Mouse (Mus musculus) T-helper 17 cell (primary cell): ENCODE measurements at regions not wholly inside any gene's neighbourhood (a gene's known extent, or its start where the extent isn't known, plus 50 kb on each side); places are given as distances from the start of the nearest gene placed in this dataset.
"Not testable (repeated sequence)": the region's sequence is repeated elsewhere in the genome, so short reads cannot be mapped to it uniquely, and the experiment has no call there.

Source experiments
- in situ Hi-C, 2 experiments: fragments of 300-600 bp; cut with MboI, MseI; formaldehyde crosslinking; loops; 1 replicate in 1 of 2; 2 replicates in 1 of 2; pipeline ENCODE4 v1.15.1; 2025; ENCODE audit warnings: high pct_unique_total_duplicates in 2 of 2

GRCm38 (mm10) chr4:10670846-10671428, 203.4 kb upstream of the 2610301B20Rik start:
- in situ Hi-C loops: loop anchor here in 1 of 2 experiments (25.0 kb wide), 1 partner anchor 1259 kb away; no protein-coding TSS in a partner anchor

- in situ Hi-C loops: no loop called here
Observed at GRCm38 (mm10) chr4:10691086-10691485, 183.2 kb upstream of the 2610301B20Rik start.

GRCm38 (mm10) chr4:10692860-10693259, 181.4 kb upstream of the 2610301B20Rik start:
- in situ Hi-C loops: no loop called here

- in situ Hi-C loops: no loop called here
Observed at GRCm38 (mm10) chr4:10693446-10694105, 180.7 kb upstream of the 2610301B20Rik start.

GRCm38 (mm10) chr4:10694106-10694748, 180.1 kb upstream of the 2610301B20Rik start:
- in situ Hi-C loops: not testable (repeated sequence)

GRCm38 (mm10) chr4:10697225-10697836, 177.0 kb upstream of the 2610301B20Rik start:
- in situ Hi-C loops: no loop called here

GRCm38 (mm10) chr4:10698637-10699036, 175.7 kb upstream of the 2610301B20Rik start:
- in situ Hi-C loops: no loop called here

GRCm38 (mm10) chr4:10701479-10701878, 172.8 kb upstream of the 2610301B20Rik start:
- in situ Hi-C loops: no loop called here

- in situ Hi-C loops: no loop called here
Observed at GRCm38 (mm10) chr4:10703212-10703611, 171.1 kb upstream of the 2610301B20Rik start.

- in situ Hi-C loops: no loop called here
Observed at GRCm38 (mm10) chr4:10707016-10707657, 167.2 kb upstream of the 2610301B20Rik start.

GRCm38 (mm10) chr4:10707658-10708056, 166.6 kb upstream of the 2610301B20Rik start:
- in situ Hi-C loops: no loop called here

- in situ Hi-C loops: no loop called here
Observed at GRCm38 (mm10) chr4:10711939-10712533, 162.3 kb upstream of the 2610301B20Rik start.

GRCm38 (mm10) chr4:10723341-10723740, 151.0 kb upstream of the 2610301B20Rik start:
- in situ Hi-C loops: no loop called here

GRCm38 (mm10) chr4:10727894-10728293, 146.4 kb upstream of the 2610301B20Rik start:
- in situ Hi-C loops: no loop called here

GRCm38 (mm10) chr4:10745207-10745606, 129.1 kb upstream of the 2610301B20Rik start:
- in situ Hi-C loops: no loop called here

GRCm38 (mm10) chr4:10748816-10749215, 125.5 kb upstream of the 2610301B20Rik start:
- in situ Hi-C loops: no loop called here

- in situ Hi-C loops: not testable (repeated sequence)
Observed at GRCm38 (mm10) chr4:10750377-10751062, 123.8 kb upstream of the 2610301B20Rik start.

GRCm38 (mm10) chr4:10753176-10753575, 121.1 kb upstream of the 2610301B20Rik start:
- in situ Hi-C loops: no loop called here

- in situ Hi-C loops: loop anchor here in 1 of 2 experiments (5.0 kb wide), 1 partner anchor 1407 kb away; no protein-coding TSS in a partner anchor
Observed at GRCm38 (mm10) chr4:10759491-10759890, 114.8 kb upstream of the 2610301B20Rik start.

- in situ Hi-C loops: no loop called here
Observed at GRCm38 (mm10) chr4:10767676-10768075, 106.6 kb upstream of the 2610301B20Rik start.
